Mouse (Mus musculus) R1 (cell line): ENCODE measurements at regions not wholly inside any gene's neighbourhood (a gene's known extent, or its start where the extent isn't known, plus 50 kb on each side); places are given as distances from the start of the nearest gene placed in this dataset.

Source experiments
- DNase-seq: peaks from one replicate; pipeline ENCODE4 v3.0.0-alpha.2; 2018; ENCODE audit warnings: low read depth, low spot score

- peak; percentile 73 for DNase-seq
Measured at GRCm38 (mm10) chr6:60501391-60501903, 328.2 kb downstream of the Snca start.
